Mouse (Mus musculus) R1 (cell line): ENCODE measurements around the gene Runx3.

Experiments used
- DNase-seq: peaks from one replicate; pipeline ENCODE4 v3.0.0-alpha.2; 2018; ENCODE audit warnings: low read depth, low spot score

The Runx3 gene

DNA sequence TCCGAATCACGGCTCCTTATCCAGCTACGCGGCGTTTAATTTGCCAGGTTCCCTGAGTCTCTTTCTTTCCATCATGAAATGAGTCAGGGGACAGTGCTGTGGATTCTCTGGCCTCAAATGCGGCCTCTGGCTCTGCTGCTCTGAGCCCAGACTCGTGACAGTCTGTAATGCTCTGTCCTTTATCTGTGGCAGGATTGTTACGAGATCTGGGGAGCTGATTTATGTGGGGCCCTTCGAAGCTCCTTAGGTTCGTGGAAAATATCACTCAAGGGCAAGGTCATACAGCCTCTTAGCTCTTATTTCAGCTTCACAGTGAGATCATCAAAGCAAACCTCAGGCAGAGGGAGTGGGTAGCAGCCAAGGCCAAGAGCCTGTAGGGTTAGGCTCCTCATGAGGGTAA, 6.2 kb upstream of the Runx3 start:
- DNase-seq = no peak

DNA sequence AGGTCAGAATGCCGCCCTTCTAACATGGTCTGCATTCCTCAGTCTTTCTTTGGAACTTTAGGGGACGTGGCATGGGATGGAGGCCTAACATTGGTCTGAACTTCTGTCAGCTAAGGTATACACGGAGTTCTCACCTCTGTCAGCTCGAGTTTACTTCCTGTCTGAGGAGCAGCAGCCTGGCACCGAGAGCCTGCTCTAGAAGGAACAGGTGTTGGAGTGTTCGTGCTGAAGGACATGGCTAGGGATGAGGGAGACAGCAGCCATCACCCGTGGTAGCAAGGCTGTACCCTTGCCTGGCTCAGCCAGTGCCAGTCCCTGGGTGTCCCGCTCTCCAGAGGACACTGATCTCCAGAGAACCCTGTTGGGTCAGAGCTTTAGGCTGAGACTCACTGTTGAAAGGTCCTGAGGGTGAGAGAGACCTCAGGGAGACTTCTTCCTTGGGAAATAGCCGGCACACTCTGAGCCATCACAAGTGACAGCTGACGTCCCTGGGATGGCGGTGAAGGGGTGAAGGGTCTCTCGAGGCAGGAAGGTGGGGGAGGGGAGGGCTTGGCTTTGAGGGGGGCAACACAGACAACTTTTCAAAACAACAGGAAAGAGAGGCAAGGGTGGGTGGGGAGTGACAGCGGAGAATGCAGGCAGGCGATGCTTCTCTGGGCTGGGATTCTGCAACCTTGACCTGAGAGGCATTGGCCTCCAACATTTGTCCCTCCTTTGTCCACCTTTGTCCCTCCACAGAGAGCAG, 4.9 kb upstream of the Runx3 start:
- no peak for DNase-seq

DNA sequence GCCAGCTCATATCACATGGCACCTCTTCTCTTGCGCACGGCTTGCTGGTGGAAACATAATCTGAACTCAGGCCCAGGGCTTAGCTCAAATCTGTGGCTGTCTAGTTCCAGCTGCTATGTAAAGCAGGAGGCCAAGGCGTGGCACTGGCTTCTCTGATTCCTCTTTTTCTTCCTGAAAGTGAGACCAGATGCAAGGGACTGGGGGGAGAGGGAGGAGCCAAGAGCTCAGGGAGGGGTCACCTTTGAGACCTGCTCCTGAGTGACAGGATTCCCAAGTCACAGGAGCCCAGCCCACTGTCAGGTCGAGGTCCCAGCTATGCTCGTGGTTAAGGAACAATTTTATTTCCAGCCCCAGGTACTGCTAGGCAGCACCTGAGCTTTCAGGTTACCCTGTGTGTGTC, 4.1 kb upstream of the Runx3 start:
- DNase-seq = peak; percentile 55

DNA sequence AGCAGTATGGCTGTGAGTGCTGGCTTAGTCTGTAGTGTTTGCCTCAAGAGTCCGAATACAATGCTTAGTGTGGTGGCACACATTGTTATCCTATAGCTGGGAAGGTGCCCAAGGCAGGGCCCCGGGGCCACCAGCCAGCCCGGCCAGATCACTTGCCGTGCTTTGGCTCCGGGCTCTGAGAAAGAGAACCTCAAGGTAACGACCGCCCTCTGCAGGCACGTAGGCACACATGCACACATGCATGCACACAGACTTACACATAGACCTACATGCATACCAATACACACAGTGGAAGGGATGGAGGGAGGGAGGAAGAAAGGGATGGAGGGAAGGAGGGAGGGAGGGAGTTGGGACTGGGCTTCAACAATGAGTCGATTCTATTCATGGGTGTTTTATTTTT, 2.6 kb upstream of the Runx3 start:
- peak; percentile 65 for DNase-seq

DNA sequence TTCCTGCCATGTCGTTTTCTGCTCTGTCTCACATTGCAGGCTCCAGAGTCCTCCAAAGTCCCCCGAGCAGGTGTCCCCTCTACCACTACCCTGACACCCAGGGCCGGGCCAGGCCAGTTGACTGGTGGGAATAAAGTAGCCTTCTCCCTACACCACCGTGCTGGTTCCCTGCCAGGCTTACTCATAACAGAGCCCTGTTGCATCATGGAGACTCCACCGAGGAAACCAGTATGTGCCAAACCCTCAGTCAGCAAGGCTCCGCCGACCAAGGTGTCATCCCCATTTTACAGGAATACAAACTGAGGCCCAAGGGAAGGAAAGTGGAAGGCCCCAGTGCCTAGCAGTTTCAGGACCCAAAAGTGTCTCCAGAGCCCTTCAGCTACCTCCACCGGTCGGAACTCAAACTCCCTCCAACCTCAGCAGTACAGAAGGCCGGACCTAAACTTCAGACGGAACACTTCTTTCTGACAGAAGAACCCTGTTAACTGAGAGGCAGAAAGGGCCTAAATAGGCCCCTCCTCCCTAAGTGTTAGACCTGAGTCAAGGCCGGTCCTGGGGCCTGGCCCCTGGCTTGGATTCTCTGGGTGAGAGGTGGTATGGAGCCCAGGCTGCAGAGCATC, 1.5 kb upstream of the Runx3 start:
- no peak for DNase-seq

DNA sequence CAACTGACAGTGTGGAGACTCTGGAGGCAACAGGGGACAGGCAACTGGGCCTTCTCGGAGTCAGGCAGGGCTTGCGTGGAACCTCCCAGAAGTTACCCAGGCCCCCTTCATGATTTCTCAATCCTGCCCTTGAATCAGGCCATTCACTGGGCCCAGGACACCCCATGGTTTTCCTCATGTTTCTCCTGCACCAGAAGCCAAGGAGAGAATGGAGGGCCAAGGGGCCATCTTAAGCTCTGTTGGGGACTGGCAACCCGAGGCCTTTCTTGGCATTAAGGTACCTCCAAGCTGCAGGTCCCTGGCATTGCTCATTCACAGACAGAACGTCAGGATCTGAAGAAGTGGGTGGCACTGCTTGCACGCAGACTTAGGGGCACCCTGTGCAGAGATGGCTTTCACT, 3.3 kb downstream of the Runx3 start:
- DNase-seq = no peak

DNA sequence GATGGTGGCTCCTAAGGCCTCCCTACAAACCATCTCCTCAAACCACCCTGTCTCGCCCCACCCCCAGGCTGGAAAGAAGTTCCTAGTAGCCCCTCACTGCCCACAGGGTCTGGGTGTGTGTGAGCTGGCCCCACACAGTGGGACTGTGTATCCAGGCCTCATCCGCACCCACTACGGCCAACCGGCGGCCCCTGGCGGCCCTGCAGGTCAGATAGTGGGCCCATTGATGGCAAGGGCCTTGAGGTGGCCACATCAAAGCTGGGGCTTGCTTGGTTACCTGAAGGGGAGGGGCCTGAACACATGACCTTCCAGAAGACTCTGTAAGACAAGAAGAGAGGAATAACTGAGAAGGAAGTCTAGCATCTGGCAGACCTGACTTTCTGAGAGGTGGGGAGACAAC, 4.3 kb downstream of the Runx3 start:
- no peak for DNase-seq

DNA sequence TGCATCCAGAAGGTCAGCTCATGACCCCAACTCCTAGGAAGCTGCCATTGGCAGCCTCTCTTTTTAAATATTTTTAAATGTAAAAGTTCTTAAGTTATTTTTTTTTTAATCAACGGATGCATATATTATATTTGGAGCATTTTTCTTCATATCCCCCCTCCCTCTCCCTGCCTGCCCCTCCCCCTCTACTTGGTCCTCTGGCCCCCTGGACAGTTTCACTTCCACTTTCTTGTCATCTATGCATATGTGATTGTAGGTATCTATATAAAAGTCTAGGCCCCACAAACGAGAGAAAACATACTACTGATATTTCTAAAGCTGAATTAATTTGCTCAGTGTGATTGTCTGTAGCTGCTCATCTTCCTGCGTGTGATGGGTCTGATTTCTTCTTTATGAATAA, 4.7 kb downstream of the Runx3 start:
- DNase-seq = no peak

DNA sequence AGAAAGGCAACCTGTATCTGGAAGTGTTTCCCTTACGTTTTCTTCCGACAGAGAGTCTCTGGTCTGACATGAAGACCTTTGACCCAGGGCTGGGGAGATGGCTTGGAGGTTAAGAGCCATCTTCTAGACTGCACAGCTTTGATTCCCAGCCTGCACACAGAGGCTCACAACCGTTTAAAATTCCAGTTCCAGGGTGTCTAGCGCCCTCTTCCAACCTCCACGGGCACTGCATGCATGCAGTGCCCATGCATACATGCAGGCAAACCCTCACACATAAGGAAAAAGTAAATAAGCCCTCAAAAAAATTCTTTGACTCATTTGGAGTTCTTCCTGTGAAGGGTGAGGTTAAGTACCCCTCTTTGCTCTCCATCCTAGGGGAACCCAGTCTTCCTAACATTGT, 5.9 kb downstream of the Runx3 start:
- peak; percentile 51 for DNase-seq

DNA sequence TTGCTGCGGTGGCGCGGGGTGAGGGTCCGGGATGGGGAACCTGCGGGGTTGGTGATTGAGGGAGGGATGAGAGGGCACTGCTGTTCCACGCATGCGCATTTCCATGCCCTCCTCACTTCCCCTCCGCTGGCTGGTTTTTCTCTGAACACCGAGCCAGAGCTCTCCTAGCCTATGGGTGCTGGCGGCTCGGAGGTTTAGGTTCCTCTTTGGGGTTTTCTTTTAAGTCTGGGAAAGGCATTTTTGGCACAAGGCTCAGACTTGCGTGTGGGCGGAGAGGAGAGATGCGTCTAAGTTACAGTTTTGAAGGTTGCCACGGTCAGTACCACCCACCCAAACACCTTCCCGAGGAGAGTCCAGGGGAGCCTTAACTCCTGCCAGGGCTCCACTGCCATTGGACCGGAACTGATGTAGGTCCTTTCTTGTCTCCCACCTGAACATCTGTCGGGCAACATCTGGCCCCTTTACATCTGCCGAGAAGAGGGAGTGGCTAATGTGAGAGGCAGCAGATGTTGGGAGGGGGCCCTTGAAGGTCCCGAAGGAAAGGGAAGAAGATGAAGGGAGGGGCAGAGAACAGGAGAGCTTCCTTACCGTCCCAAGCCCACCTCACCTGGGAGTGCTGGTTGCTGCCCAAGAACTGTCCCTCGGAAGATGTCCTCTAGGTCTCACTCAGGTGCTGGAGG, 8.5 kb downstream of the Runx3 start:
- DNase-seq = peak; percentile 57

DNA sequence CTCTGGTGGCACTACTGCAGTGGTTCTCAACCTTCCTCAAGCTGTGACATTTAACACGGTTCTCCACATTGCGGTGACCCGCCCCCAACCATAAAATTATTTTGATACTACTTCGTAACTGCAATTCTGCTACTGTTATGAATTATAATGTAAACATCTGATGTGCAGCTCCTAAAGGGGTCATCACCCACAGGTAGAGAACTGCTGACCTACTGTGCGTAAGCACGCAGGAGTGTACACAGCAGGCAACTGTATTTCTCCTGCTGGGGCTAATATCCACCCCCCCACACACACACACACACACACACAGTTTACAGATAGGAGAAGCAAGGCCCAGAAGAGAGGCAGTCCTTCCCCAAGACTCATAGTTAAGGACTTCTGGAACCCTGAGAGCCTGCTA, 9.7 kb downstream of the Runx3 start:
- no peak for DNase-seq

DNA sequence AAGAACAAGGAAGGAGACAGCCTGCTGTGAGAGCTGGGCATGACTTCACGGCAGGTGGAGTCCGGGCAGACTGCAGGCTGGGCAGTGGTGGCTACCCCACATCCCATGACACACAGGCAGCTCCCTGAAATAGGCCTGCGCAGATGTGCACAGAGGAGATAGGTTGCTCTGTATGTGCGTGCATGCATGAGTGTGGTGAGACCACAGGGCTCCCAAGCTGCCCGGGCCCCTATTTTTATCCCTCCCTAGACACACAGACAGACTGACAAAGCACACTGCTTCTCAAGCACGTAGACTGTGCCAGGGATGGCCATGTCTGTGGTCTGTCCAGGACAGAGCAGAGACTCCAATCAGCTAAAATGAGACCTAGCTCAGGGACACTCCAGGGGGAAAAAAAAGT, 10.7 kb downstream of the Runx3 start:
- no peak for DNase-seq

DNA sequence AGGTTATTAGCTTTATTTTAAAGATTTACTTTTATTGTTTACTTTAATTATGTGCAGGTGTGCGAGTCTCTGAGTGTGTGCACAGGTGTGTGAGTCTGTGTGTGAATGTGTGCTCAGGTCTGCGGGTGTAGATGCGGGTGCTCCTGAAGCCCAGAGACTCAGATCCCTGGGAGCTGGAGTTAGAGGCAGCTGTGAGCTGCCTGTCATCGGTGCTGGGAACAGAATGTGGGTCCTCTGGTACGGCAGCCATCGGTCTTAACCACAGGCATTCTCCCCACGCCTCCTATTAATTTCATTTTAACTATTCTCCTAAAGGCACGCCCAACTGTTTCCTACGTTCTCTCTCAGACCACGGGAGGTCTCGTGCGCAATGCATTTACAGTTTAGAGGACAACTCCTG, 12.3 kb downstream of the Runx3 start:
- DNase-seq = no peak

DNA sequence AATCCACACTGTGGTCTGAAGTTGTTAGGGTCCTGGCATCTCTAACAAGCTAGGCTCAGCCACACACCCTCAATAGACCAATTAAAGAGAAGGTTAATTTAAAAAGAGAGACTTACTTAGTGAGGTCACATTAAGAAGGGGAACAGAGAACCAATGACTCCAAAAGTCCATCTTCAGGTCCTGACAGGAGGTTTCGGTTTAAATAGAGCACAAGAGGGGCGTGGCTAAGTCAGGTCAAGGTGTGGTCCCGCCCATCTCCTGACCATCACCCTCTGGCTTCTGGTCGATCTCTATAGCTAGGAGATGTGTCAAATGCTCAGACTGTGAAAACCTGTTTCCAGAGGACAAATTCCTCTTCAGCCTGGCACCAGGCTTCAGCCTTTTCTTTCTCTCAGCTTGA, 13.3 kb downstream of the Runx3 start:
- no peak for DNase-seq

DNA sequence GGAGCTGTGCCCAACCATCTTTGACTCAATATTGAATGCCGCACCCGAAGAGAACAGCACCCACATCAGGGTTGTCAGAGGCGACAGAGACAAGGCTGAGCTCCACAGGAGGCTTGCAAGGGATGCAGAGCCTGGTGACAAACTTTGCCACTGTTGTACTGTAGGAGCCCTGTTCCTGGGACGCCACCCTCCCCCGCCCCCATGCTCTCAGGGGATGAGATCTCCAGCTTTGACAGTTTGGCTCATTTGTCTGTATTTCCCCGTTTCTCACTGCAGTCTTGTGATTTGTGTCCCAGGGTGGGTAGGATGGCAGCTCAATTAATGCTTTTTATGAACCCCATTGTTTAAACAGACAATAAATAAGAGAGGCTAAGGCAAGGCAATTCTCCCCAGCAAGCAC, 14.9 kb downstream of the Runx3 start:
- no peak for DNase-seq

DNA sequence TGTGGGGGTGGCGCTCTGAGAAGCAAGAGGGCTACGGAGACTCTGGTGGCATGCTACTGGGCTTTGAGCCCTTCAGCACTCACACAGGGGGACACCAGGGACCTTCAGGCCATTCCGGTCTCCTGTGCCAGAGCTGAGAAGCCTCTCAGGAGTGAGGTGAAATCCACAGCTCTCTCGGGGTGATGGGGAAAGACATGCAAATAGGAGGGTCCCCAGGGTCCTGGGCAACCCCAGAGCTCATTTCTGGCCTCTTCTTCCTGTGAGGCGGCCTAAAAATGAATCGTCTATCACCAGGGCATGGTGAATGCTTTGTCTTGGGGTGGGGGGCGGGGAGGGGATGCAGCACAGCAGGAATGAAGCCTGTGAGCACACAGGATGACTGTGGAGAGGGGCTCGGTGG, 15.8 kb downstream of the Runx3 start:
- DNase-seq = no peak

DNA sequence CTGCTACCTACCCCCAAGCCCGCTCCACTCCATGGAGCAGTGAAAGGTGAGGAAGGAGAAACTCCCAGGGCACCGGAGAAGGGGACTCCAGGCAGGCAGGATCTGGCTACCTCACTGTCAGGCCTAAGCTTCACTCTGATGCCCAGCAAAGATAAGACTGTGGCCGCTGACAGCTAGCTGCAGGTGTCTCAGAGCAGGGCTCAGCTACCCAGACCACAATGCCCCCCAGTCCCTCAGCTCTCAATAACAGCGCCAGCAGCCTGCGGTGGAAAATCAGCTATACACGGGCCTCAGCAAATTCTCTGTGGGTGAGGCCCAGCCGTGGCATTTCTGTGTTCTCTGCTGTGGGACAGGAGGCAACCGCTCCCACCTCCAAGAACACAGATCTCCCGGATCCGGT, 16.2 kb downstream of the Runx3 start:
- DNase-seq = no peak

DNA sequence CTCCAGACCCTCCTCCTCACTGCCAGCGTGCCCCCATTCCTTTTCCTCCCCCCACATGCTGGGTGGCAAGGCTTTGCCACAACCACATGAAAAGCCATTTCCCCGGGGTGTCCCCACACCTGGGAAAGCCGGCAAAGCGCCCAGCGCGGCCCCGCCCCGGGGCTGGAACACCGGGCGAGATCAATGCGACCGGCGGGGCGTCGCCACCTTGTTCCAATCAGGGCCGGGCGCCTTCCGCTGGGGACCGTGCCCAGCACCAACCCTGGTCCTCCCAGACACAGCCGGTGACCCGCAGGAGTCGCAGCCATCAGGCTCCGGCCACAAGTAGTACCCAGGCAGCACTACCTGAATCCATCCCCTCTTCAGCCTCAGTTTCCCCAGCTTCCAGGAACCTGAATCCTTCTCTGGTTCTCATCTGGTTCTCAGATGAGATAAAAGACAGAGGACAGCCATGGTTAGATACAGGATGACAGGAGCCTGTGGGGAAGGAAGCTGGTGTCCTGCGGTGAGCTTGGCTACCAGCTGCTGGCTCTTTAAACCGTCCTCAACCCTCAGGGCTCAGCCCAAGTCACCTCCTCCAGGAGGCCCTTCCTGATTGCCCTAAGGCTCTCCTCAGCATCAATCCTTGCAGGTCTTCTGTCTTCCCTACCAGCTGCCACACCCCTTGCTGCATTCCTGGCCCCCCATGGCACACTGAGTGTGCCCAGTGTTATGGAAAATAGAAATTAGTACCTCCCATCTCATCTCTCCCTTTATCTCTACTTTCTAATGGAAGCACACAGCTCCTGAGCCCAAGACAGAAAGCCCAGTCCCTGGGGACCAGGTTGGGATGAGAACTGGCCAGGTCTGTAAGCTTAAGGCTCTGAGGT, 20.4 kb downstream of the Runx3 start:
- peak; percentile 68 for DNase-seq

DNA sequence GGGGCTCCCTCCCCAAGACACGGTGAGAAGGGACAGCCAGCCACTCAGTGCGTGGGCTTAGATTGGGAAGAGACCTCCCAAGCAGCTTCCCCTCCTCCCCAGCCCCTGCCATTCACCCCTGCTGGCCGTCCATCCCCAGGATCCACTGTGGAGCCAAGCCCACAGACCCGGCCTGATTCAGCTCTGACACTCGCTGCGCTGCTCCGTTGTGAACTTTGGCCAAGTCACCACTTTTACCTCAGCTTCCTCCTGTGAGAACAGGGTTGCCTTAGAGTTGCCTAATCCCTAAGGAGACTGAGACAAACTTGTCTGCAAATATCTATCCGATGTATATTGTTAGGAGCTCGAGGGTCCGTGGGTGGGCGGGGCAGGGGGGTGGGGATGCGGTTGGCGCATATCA, 21.3 kb downstream of the Runx3 start:
- no peak for DNase-seq

DNA sequence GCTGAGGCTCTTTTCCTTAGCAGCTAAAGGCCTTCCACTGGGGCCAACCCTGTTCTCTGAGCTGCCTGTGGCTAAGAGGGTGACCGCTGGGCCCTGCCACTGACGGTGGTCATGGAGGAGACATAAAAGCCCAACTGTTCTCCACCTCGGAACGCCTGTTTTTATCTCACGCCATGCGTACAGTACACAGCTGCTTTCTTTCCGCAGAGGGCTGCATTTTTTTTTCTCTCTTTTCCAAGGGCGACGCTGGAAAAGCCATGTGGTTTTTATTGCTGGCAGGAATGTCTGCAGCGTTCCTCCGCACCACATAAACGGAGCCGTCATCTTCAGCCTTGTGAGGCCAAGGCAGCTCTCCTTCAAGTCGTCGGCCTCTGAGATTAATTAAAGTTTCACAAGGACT, 26.3 kb downstream of the Runx3 start:
- DNase-seq = no peak

DNA sequence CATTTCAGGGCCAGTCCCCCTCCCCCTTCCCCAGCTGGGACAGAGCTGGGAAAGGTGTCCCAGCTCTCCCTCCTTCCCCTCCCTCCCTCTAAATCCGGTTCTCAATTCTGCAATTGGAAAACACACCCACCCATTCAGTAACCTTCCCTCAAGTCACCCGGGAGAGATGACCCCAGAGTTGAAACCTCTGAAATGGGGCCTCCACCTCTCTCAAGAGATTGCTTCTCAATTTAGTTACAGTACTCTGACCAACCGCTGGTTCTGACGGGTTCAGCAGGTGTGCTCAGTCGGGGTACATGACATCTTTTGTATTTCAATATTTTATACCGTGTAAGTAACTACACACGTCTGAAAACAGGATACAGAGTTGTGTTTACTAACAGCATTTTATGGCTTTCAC, 28.2 kb downstream of the Runx3 start:
- DNase-seq = no peak
